ENCODE assay signal across 11 mouse cellular contexts in the genomic region with DNA sequence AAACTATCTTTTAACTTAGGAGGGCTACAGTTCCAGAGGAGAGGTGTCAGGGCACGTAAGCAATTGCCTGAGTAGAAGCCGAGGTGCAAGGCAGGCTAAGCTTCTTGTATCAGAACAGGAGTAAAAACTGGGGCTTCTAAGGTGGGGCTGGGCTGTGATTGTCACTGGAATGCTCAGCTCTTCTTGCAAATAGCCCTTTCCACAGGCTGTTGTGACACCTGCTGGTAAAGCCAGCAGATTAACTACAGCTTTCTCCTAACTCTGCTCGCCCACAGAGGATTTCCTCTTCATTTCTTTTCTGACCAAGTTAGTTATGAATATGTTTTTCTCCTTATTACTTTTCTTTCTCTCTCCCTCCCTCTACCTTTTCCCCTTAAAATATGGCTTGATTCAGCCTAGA. TPM values are rescaled to one million over a fixed set of nuclear protein-coding genes. Genes with fewer than 3 reads are reported as not detected.
DNase-seq lines count a peak whose midpoint lies in the region; ATAC-seq lines count a peak whose summit lies in the region.
"Had no signal": no experiment of that assay in that cellular context is flagged by ENCODE, and none has a peak within 500 bp of the region (broad histone marks: within the 10 kb centered on the region; RNA-seq: fewer than 3 reads in every experiment).

No protein-coding gene starts in this region.

- H3K27me3 ChIP-seq in forebrain, embryonic 11.5 days (ENCODE audit: control insufficient read depth, insufficient read depth, low read length) = no peaks in the 10 kb centered on the region
- H3K27me3 ChIP-seq: forebrain, embryonic 15.5 days; heart, embryonic 13.5 days; neural tube, embryonic 12.5 days had no signal

- H3K36me3 ChIP-seq in forebrain, embryonic 11.5 days (ENCODE audit: control insufficient read depth, insufficient read depth, low read length) = no peaks in the 10 kb centered on the region
- H3K36me3 ChIP-seq: forebrain, embryonic 15.5 days; heart, embryonic 13.5 days; neural tube, embryonic 12.5 days had no signal

- WGBS in forebrain, embryonic 11.5 days = 13% methylated on average over 3 of the region's 3 CpGs

- H3K4me3 ChIP-seq in forebrain, embryonic 11.5 days (ENCODE audit: low read depth, low read length) = no peak overlapping the region
- H3K4me3 ChIP-seq: forebrain, embryonic 15.5 days; heart, embryonic 13.5 days; neural tube, embryonic 12.5 days had no signal

- H3K27ac ChIP-seq in forebrain, embryonic 11.5 days (ENCODE audit: low read depth, low read length) = no peak overlapping the region
- H3K27ac ChIP-seq: forebrain, embryonic 15.5 days; heart, embryonic 13.5 days; neural tube, embryonic 12.5 days had no signal

- peak; percentile 15 to 25 for DNase-seq in cerebellum, postnatal 10 days
- no peak for DNase-seq in cerebellum, adult 18-20 months
- DNase-seq in layer of hippocampus, adult 9-11 months = peak; percentile 8
- DNase-seq in layer of hippocampus, postnatal 36 days = no peak
- DNase-seq in A20 (ENCODE audit: low read depth, low spot score) = peak; percentile 19
- DNase-seq in embryo, embryonic 10.5 days (ENCODE audit: low spot score) = peak; percentile 39
- DNase-seq in forebrain, embryonic 11.5 days (ENCODE audit: low spot score) = no peak

- ATAC-seq in erythroid progenitor cell, adult 5-6 weeks (replicated peaks; ENCODE audit: low FRiP score, poor library complexity, severe bottlenecking) = no peak
- no peak for ATAC-seq in forebrain, embryonic 11.5 days (replicated peaks; ENCODE audit: low FRiP score)
- ATAC-seq: forebrain, embryonic 15.5 days had no signal

- no peak overlapping the region for H3K4me2 ChIP-seq in forebrain, embryonic 11.5 days (ENCODE audit: low read depth, low read length, severe bottlenecking)
- H3K4me2 ChIP-seq: forebrain, embryonic 15.5 days; heart, embryonic 13.5 days; neural tube, embryonic 12.5 days had no signal

- H3K9ac ChIP-seq in forebrain, embryonic 11.5 days (ENCODE audit: low read length) = no peak overlapping the region
- H3K9ac ChIP-seq: forebrain, embryonic 15.5 days; heart, embryonic 13.5 days; neural tube, embryonic 12.5 days had no signal

- no peaks in the 10 kb centered on the region for H3K9me3 ChIP-seq in forebrain, embryonic 11.5 days (ENCODE audit: control insufficient read depth, low read length)
- H3K9me3 ChIP-seq: forebrain, embryonic 15.5 days; heart, embryonic 13.5 days; neural tube, embryonic 12.5 days had no signal

- H3K4me1 ChIP-seq in forebrain, embryonic 11.5 days (replicated peaks; ENCODE audit: control insufficient read depth, insufficient read depth, low read length) = no peaks in the 10 kb centered on the region
- H3K4me1 ChIP-seq: heart, embryonic 13.5 days; neural tube, embryonic 12.5 days had no signal

RNA-seq across cellular contexts. Expression of a gene that starts 58.8 kb away (rescaled TPM):
- total RNA-seq in layer of hippocampus, postnatal 36 days (2021) = 1 to 10 TPM in 1 of 2 experiments, under 1 TPM in 1; 0.95 to 1.3 TPM
- 2.9 and 3.4 TPM in 2 replicates for total RNA-seq in erythroid progenitor cell, adult 5-6 weeks (2015; ENCODE audit: low replicate concordance)
- 1.8 and 2.8 TPM in 2 replicates for total RNA-seq in erythroid progenitor cell, adult 5-6 weeks (2017; ENCODE audit: low replicate concordance)
- 1.9 and 2.5 TPM in 2 replicates for polyA plus RNA-seq in forebrain, embryonic 11.5 days (2014; fragmentation: Nextera tagmentation; extraction: Ambion mirVana)

Comparison
In these comparisons a context has a peak if more than half of its experiments do, and no peak if none do; other contexts are left out.
1. DNase-seq: peak in cerebellum, postnatal 10 days (2 of 2), layer of hippocampus, adult 9-11 months (single experiment), A20 (single experiment) and embryo, embryonic 10.5 days (single experiment); none in cerebellum, adult 18-20 months (0 of 2), layer of hippocampus, postnatal 36 days (0 of 2) and forebrain, embryonic 11.5 days (single experiment).